Mouse (Mus musculus): ENCODE measurements around the gene Nt5c1a. TPM values are rescaled to one million over a fixed set of nuclear protein-coding genes. Genes with fewer than 3 reads are reported as not detected.
"Not testable (repeated sequence)": the region's sequence is repeated elsewhere in the genome, so short reads cannot be mapped to it uniquely, and the experiment has no call there.

The Nt5c1a gene
- polyA plus RNA-seq (2015; fragmentation: Nextera tagmentation; extraction: Ambion mirVana), result not detected in 2 replicates

- Histone ChIP-seq H3K4me1 (peaks cover 12% of the 10 kb centered on the region), H3K36me3 (no peaks in the 10 kb centered on the region), H3K9ac (no peak within 1 kb of the TSS), H3K27ac (no peak within 1 kb of the TSS), H3K9me3 (no peaks in the 10 kb centered on the region), H3K4me2 (peak within 1 kb of the TSS; percentile 80), H3K27me3 (replicated peaks) (peaks cover 20% of the 10 kb centered on the region), H3K4me3 (replicated peaks) (peak within 1 kb of the TSS; percentile 39)
- WGBS, result 2% methylated on average over 58 of the region's 58 CpGs
- ATAC-seq (ENCODE audit: insufficient read depth, low FRiP score, low read depth), result no peak; the same call in 1 of the 2 replicates
Observed at GRCm38 (mm10) chr4:123201186-123202093, at the start of gene Nt5c1a. Gene Nt5c1a, plus strand, starts transcription at chr4:123201504.

DNA sequence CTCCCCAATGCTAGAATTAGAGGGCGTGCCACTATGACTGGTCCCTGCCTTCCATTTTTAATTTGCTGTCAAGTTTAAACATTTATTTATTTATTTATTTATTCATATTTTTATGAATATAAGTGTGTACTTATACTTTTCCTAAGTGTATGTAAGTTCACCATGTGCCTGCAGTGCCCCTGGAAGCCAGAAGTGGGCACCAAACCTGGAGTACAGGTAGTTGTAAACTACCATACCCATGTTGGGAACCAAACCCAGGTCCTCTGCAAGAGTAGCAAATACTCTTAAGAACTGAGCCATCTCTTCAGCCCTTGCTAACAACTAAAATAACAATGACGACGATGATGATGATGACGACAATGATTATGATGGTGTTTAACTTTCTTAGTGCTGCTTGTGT is 49.3 kb upstream of the Nt5c1a start:
- Histone ChIP-seq H3K4me3 (replicated peaks) (no peak overlapping the region), H3K27ac (no peak overlapping the region), H3K4me1 (no peaks in the 10 kb centered on the region), H3K4me2 (no peak overlapping the region), H3K9ac (no peak overlapping the region), H3K27me3 (replicated peaks) (no peaks in the 10 kb centered on the region), H3K9me3 (no peaks in the 10 kb centered on the region), H3K36me3 (no peaks in the 10 kb centered on the region)
- 74% methylated on average over 4 of the region's 4 CpGs for WGBS
- no peak for ATAC-seq (ENCODE audit: insufficient read depth, low FRiP score, low read depth)

GRCm38 (mm10) chr4:123152976-123153375 is 48.3 kb upstream of the Nt5c1a start:
- no peak for ATAC-seq (ENCODE audit: insufficient read depth, low FRiP score, low read depth)

DNA sequence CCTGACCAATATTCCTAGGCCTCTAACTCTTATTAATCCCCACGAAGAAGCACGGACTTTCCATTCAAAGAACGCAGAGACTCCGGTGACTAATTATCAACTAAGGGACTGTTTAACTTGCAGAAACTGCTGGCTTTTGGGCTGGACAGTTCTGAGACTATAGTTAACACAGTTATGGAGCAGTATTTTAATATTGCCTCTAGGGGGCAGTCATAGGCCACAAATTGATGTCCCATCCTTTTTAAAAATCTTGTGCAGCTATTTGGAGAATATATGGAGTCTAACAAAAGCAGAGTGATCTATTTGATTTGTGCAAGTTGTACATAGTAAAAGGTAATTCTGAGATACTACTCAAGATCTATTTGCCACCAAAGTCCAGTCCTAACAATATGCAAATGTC is 46.3 kb upstream of the Nt5c1a start:
- 16% methylated on average over 4 of the region's 4 CpGs for WGBS
- H3K27me3 ChIP-seq (replicated peaks), result no peaks in the 10 kb centered on the region
- H3K36me3 ChIP-seq, result no peaks in the 10 kb centered on the region
- no peak overlapping the region for H3K4me3 ChIP-seq (replicated peaks)
- H3K4me2 ChIP-seq, result no peak overlapping the region
- no peak for ATAC-seq (ENCODE audit: insufficient read depth, low FRiP score, low read depth)
- no peaks in the 10 kb centered on the region for H3K9me3 ChIP-seq
- no peak overlapping the region for H3K9ac ChIP-seq
- no peaks in the 10 kb centered on the region for H3K4me1 ChIP-seq
- H3K27ac ChIP-seq, result no peak overlapping the region

More at GRCm38 (mm10) chr4:123152976-123153375, 48.3 kb upstream of the Nt5c1a start:
- Histone ChIP-seq H3K9me3 (no peaks in the 10 kb centered on the region), H3K27ac (no peak overlapping the region), H3K9ac (no peak overlapping the region), H3K4me3 (replicated peaks) (no peak overlapping the region), H3K36me3 (no peaks in the 10 kb centered on the region), H3K4me1 (no peaks in the 10 kb centered on the region), H3K4me2 (no peak overlapping the region), H3K27me3 (replicated peaks) (no peaks in the 10 kb centered on the region)
- 34% methylated on average over 5 of the region's 5 CpGs for WGBS

- Histone ChIP-seq H3K4me2 (no peak overlapping the region), H3K4me3 (replicated peaks) (no peak overlapping the region), H3K9me3 (no peaks in the 10 kb centered on the region), H3K9ac (no peak overlapping the region), H3K4me1 (no peaks in the 10 kb centered on the region), H3K27me3 (replicated peaks) (no peaks in the 10 kb centered on the region), H3K27ac (no peak overlapping the region), H3K36me3 (no peaks in the 10 kb centered on the region)
- 54% methylated on average over 2 of the region's 2 CpGs for WGBS
- no peak for ATAC-seq (ENCODE audit: insufficient read depth, low FRiP score, low read depth)
Observed at GRCm38 (mm10) chr4:123155427-123155826, 45.9 kb upstream of the Nt5c1a start.

DNA sequence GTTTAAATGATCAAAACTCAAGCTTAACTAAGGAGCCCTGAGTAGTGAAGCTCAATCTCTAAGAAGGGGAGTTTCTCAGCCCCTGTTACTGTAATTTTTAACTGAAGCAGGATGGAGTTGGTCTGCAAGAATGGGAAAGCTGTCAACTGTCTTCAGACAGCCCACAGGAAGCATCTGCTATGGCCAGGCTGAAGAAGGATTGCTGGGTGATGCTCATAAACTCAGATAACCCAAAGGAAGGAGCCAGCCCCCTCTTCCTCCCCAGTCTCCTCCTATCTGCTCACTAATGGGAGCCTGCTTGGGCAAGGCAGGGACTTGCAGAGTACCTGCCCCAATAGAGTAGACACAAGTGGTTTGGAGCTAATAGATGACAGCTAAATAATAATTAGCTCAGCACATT is 45.5 kb upstream of the Nt5c1a start:
- Histone ChIP-seq H3K4me1 (no peaks in the 10 kb centered on the region), H3K4me3 (replicated peaks) (no peak overlapping the region), H3K9ac (no peak overlapping the region), H3K9me3 (no peaks in the 10 kb centered on the region), H3K36me3 (no peaks in the 10 kb centered on the region), H3K27ac (no peak overlapping the region), H3K27me3 (replicated peaks) (no peaks in the 10 kb centered on the region), H3K4me2 (no peak overlapping the region)
- ATAC-seq (ENCODE audit: insufficient read depth, low FRiP score, low read depth), result no peak

DNA sequence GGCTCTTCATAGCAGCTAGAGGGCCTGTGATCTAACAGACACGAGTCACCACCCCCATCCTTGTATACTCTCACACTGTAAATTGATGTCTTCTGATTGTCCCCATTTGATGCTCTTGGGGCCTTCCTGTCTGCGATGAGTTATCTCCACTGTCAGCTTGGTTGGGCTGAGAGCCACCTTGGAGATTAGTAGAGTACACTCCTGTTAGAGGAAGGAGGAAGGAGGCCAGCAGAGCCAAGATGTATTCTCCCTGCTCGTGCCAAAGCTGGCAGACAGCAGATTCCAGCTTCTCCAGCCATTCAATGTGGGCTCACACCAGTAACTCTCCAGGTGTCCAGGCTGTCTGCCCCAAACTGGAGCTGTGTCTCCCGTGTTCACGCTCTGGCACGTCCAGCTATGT is 40.7 kb upstream of the Nt5c1a start:
- Histone ChIP-seq H3K9me3 (no peaks in the 10 kb centered on the region), H3K4me1 (0 out of 2 replicates have a peak, but pooled peaks cover 5% of the 10 kb centered on the region), H3K27me3 (replicated peaks) (no peaks in the 10 kb centered on the region), H3K9ac (no peak overlapping the region), H3K4me2 (no peak overlapping the region), H3K4me3 (replicated peaks) (no peak overlapping the region), H3K36me3 (no peaks in the 10 kb centered on the region), H3K27ac (no peak overlapping the region)
- no peak for ATAC-seq (ENCODE audit: insufficient read depth, low FRiP score, low read depth)
- WGBS, result 67% methylated on average over 6 of the region's 6 CpGs

DNA sequence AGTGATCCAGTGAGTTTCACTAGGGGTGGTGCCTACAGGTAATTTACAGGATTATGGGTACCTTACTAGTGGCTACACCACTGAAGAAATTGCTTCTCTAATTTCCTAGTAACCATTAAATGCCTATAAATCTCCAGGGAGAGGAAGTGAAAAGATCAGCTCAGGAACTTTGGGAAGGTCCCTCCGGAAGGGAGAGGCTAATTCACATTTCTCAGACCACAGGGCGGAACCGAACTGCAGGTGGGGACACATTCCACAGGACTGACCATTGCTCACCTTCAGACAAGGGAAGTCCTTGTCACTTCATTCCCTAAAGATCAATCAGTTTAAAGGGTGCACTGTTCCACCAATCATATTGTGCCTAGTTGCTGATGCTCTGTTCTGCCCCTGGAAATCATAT is 40.1 kb upstream of the Nt5c1a start:
- H3K4me2 ChIP-seq; ATAC-seq (ENCODE audit: insufficient read depth, low FRiP score, low read depth); H3K27ac ChIP-seq; H3K9ac ChIP-seq; H3K4me1 ChIP-seq; H3K9me3 ChIP-seq; H3K27me3 ChIP-seq (replicated peaks); H3K4me3 ChIP-seq (replicated peaks); H3K36me3 ChIP-seq: not testable (repeated sequence)
- WGBS, result 81% methylated on average over 3 of the region's 3 CpGs

DNA sequence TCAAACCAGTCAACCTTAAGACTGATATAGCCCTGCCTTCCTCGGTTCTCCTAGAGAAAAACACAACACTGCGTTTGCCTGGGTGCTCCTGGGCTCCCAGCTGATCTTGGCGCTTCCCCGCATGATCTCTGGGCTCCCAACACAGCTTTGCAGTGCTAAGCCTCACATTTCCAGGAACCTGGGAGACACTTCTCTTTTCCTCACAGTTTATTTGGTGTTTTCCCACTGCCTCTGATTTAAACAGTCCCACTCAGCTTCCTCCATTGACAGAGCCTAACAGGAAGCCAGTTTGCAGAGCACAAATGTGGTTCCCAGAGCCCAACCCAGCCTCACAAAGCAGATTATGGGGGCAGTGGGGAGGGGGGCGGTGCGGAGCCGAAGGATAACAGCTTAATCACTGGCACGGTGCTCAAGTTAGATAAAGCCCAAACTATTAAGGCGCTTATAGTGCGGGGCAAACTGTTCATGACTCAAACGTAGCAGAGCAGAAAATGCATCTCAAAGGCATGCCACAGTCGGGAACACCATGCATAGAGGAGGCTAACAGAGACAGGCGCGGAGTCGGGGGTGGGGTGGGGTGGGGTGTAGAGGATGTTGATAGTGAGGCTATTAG is 38.9 kb upstream of the Nt5c1a start:
- Histone ChIP-seq H3K4me2 (peak overlapping the region; percentile 40), H3K27me3 (replicated peaks) (no peaks in the 10 kb centered on the region), H3K9ac (no peak overlapping the region), H3K9me3 (no peaks in the 10 kb centered on the region), H3K4me1 (0 out of 2 replicates have a peak, but pooled peaks cover 5% of the 10 kb centered on the region), H3K27ac (no peak overlapping the region), H3K4me3 (replicated peaks) (no peak overlapping the region), H3K36me3 (no peaks in the 10 kb centered on the region)
- 15% methylated on average over 15 of the region's 15 CpGs for WGBS
- ATAC-seq (ENCODE audit: insufficient read depth, low FRiP score, low read depth), result no peak

- no peaks in the 10 kb centered on the region for H3K27me3 ChIP-seq (replicated peaks)
- no peak overlapping the region for H3K27ac ChIP-seq
- no peaks in the 10 kb centered on the region for H3K36me3 ChIP-seq
- no peaks in the 10 kb centered on the region for H3K9me3 ChIP-seq
- 0 out of 2 replicates have a peak, but pooled peaks cover 5% of the 10 kb centered on the region for H3K4me1 ChIP-seq
- 59% methylated on average over 15 of the region's 15 CpGs for WGBS
- H3K9ac ChIP-seq, result no peak overlapping the region
- no peak overlapping the region for H3K4me3 ChIP-seq (replicated peaks)
- no peak overlapping the region for H3K4me2 ChIP-seq
- no peak for ATAC-seq (ENCODE audit: insufficient read depth, low FRiP score, low read depth)
Observed at GRCm38 (mm10) chr4:123164157-123164556, 37.1 kb upstream of the Nt5c1a start.

GRCm38 (mm10) chr4:123171811-123172210 is 29.5 kb upstream of the Nt5c1a start:
- no peak for ATAC-seq (ENCODE audit: insufficient read depth, low FRiP score, low read depth)
- H3K9ac ChIP-seq, result no peak overlapping the region
- H3K36me3 ChIP-seq, result no peaks in the 10 kb centered on the region

More at GRCm38 (mm10) chr4:123171811-123172210, 29.5 kb upstream of the Nt5c1a start:
- Histone ChIP-seq H3K4me3 (replicated peaks) (no peak overlapping the region), H3K27me3 (replicated peaks) (0 out of 2 replicates have a peak, but pooled peaks cover 7% of the 10 kb centered on the region), H3K4me2 (no peak overlapping the region), H3K4me1 (no peaks in the 10 kb centered on the region), H3K9me3 (no peaks in the 10 kb centered on the region), H3K27ac (no peak overlapping the region)
